Mouse (Mus musculus) thymus, adult 2 months (tissue): ENCODE results near the gene Thap7. TPM values are rescaled to one million over a fixed set of nuclear protein-coding genes. Genes with fewer than 3 reads are reported as not detected.

Source experiments
- DNase-seq: peaks from one replicate; pipeline ENCODE4 v3.0.0; 2021
- H3K27ac ChIP-seq: fragments of 200-500 bp; 2 replicates; pipeline ENCODE4 v1.5.1; 2012; ENCODE audit warnings: low read length, control low read depth; ENCODE audit not compliant: control insufficient read depth, insufficient read depth
- H3K27me3 ChIP-seq: fragments of 200-500 bp; 2 replicates; pipeline ENCODE4 v1.6.1; 2012; ENCODE audit warnings: mild to moderate bottlenecking, low read length, moderate library complexity, mixed read lengths; ENCODE audit not compliant: control insufficient read depth, insufficient read depth
- H3K36me3 ChIP-seq: fragments of 200-500 bp; 2 replicates; pipeline ENCODE4 v1.6.1; 2012; ENCODE audit warnings: mild to moderate bottlenecking, low read length, moderate library complexity; ENCODE audit not compliant: control insufficient read depth, insufficient read depth
- H3K4me1 ChIP-seq: fragments of 200-500 bp; replicated peaks from 2 replicates; pipeline ENCODE4 v1.6.1; 2012; ENCODE audit warnings: low read length; ENCODE audit not compliant: control insufficient read depth, insufficient read depth
- H3K4me3 ChIP-seq: fragments of 200-500 bp; 2 replicates; pipeline ENCODE4 v1.5.1; 2012; ENCODE audit warnings: mild to moderate bottlenecking, low read length, control low read depth, moderate library complexity; ENCODE audit not compliant: control insufficient read depth, insufficient read depth
- CTCF ChIP-seq: fragments of 200-500 bp; IDR thresholded peaks from 2 replicates; pipeline ENCODE4 v1.5.1; 2012; ENCODE audit warnings: mild to moderate bottlenecking, control low read depth, low read length, moderate library complexity, borderline replicate concordance; ENCODE audit not compliant: control insufficient read depth, poor library complexity, insufficient read depth; ENCODE audit errors: extremely low read depth
- POLR2A ChIP-seq: fragments of 200-500 bp; IDR thresholded peaks from 2 replicates; pipeline ENCODE4 v1.6.1; 2012; ENCODE audit warnings: mild to moderate bottlenecking, low read length, control low read depth, moderate library complexity; ENCODE audit not compliant: control insufficient read depth, poor library complexity, insufficient read depth; ENCODE audit errors: extremely low read depth
- WGBS: fragments of 180-500 bp; shearing (Covaris S2); methylation state at CpG from one replicate; pipeline ENCODE4 v1.1.7; 2018; 5-methylcytosine and 5-hydroxymethylcytosine counted together
- polyA plus RNA-seq: library from polyadenylated mRNA; depleted of rRNA; stranded (reverse); fragments of >200 nt; gene quantifications from 2 replicates; pipeline ENCODE4 v1.2.3, GENCODE M21; 2012

Thap7 gene
- polyA plus RNA-seq, 1 experiment: 139 TPM

- TF ChIP-seq CTCF: no peak
- Histone ChIP-seq H3K4me1 (peaks cover 4% of the 10 kb centered on the region), H3K4me3 (no peak overlapping the region), H3K27ac (no peak overlapping the region), H3K36me3 (no peaks in the 10 kb centered on the region), H3K27me3 (peaks cover 7% of the 10 kb centered on the region; the same call in 1 of the 2 replicates)
- DNase-seq: no peak
- WGBS: 75% methylated on average over 1 of the region's 1 CpGs
Observed at GRCm38 (mm10) chr16:17563580-17563979, 32.6 kb upstream of the Thap7 start.

- Histone ChIP-seq H3K27me3 (peaks cover 7% of the 10 kb centered on the region; the same call in 1 of the 2 replicates), H3K4me1 (peaks cover 4% of the 10 kb centered on the region), H3K4me3 (no peak within 1 kb of the TSS), H3K27ac (no peak within 1 kb of the TSS), H3K36me3 (no peaks in the 10 kb centered on the region)
- TF ChIP-seq CTCF (no peak), POLR2A (no peak)
- WGBS: 4% methylated on average over 10 of the region's 10 CpGs
- DNase-seq: no peak
Observed at GRCm38 (mm10) chr16:17561751-17562208, 30.8 kb upstream of the Thap7 start, which contains the start of gene P2rx6. P2rx6 (plus strand) TSS chr16:17561885.

- TF ChIP-seq POLR2A (no peak), CTCF (no peak)
- no peaks in the 10 kb centered on the region for H3K36me3 ChIP-seq
- no peak within 1 kb of the TSS for H3K27ac ChIP-seq
- 14% methylated on average over 22 of the region's 22 CpGs for WGBS
- no peak within 1 kb of the TSS for H3K4me3 ChIP-seq
- H3K27me3 ChIP-seq: peaks cover 7% of the 10 kb centered on the region; the same call in 1 of the 2 replicates
- peaks cover 4% of the 10 kb centered on the region for H3K4me1 ChIP-seq
- no peak for DNase-seq
Observed at GRCm38 (mm10) chr16:17561128-17561750, 30.3 kb upstream of the Thap7 start, which contains the start of gene Lrrc74b. Lrrc74b (minus strand) TSS chr16:17561247.

GRCm38 (mm10) chr16:17559396-17560027 lies 28.6 kb upstream of the Thap7 start:
- Histone ChIP-seq H3K4me1 (peaks cover 10% of the 10 kb centered on the region), H3K36me3 (no peaks in the 10 kb centered on the region), H3K27me3 (peaks cover 7% of the 10 kb centered on the region; the same call in 1 of the 2 replicates), H3K4me3 (no peak overlapping the region), H3K27ac (no peak overlapping the region)
- 92% methylated on average over 9 of the region's 9 CpGs for WGBS
- DNase-seq: no peak
- no peak for TF ChIP-seq POLR2A
- TF ChIP-seq CTCF: no peak

- 14% methylated on average over 5 of the region's 5 CpGs for WGBS
- Histone ChIP-seq H3K4me1 (peaks cover 14% of the 10 kb centered on the region), H3K4me3 (no peak overlapping the region)
Observed at GRCm38 (mm10) chr16:17558811-17559210, 27.9 kb upstream of the Thap7 start.

GRCm38 (mm10) chr16:17557947-17558480 lies 27.1 kb upstream of the Thap7 start:
- Histone ChIP-seq H3K27ac (no peak overlapping the region), H3K4me3 (no peak overlapping the region), H3K27me3 (peaks cover 7% of the 10 kb centered on the region; the same call in 1 of the 2 replicates), H3K4me1 (peaks cover 16% of the 10 kb centered on the region), H3K36me3 (no peaks in the 10 kb centered on the region)
- TF ChIP-seq POLR2A (no peak), CTCF (peak; percentile 87; the same call in 1 of the 2 replicates)
- peak; percentile 63 for DNase-seq
- WGBS: 10% methylated on average over 5 of the region's 5 CpGs

More at GRCm38 (mm10) chr16:17558811-17559210, 27.9 kb upstream of the Thap7 start:
- H3K36me3 ChIP-seq: no peaks in the 10 kb centered on the region
- peaks cover 7% of the 10 kb centered on the region; the same call in 1 of the 2 replicates for H3K27me3 ChIP-seq
- DNase-seq: no peak
- TF ChIP-seq POLR2A: no peak
- H3K27ac ChIP-seq: no peak overlapping the region
